Mouse (Mus musculus): Measurements from ENCODE around the gene Cacna1g.

Cacna1g gene

GRCm38 (mm10) chr11:94359168-94359567, 114.8 kb downstream of the Cacna1g start:
- no peak for DNase-seq (ENCODE audit: low spot score)

Measured in testis, postnatal 14 days (tissue).